Mouse (Mus musculus) left cerebral cortex, adult 9 months (tissue): ENCODE data around the gene Ddx5.
"Not testable (repeated sequence)": the region's sequence is repeated elsewhere in the genome, so short reads cannot be mapped to it uniquely, and the experiment has no call there.

ENCODE experiments used
- DNase-seq, 2 experiments: peaks; one replicate each; pipeline ENCODE4 v3.0.0; 2022; ENCODE audit warnings: low spot score in 2 of 2

Ddx5 gene

GRCm38 (mm10) chr11:106762139-106762799 is 26.7 kb downstream of the Ddx5 start:
- DNase-seq: peak in 1 of 2 experiments; percentile 33

DNA sequence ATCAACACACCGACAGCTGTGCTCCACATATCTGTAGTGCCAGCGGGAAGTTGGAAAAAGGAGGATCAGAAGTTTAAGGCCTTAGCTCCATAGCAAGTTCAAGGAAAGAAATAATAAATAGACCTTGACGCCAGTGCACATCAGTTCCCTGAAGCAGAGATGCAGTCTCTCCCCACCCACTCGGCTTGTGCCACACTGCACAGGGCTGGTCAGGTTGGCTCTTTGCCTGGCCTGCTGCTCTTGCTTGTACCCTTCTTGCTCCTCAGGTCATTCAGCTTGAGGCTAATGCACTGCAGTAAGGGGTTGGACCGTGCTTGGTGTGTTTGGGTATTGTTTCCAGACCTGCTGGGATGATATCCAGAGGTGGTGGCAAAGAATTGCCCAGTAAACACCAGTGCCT is 28.5 kb downstream of the Ddx5 start:
- no peak for DNase-seq

DNA sequence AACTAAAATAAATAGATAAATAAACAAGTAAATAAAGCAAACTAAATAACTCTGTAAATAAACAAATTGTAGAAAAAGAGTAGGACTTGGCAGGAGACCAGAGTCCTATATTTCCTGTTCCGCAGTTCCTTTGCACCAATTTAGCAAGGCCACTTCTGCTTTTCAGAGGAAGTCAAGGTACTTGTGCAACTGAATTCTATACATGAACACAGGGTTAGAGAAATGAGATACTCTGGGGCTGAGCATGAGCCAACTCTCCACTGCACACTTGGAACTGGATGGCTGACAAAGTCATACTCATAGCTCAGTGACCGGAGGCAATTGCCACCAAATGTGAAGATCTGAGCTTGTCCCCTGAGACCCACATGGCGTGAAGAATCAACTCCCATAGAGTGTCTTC is 30.0 kb downstream of the Ddx5 start:
- DNase-seq: no peak

DNA sequence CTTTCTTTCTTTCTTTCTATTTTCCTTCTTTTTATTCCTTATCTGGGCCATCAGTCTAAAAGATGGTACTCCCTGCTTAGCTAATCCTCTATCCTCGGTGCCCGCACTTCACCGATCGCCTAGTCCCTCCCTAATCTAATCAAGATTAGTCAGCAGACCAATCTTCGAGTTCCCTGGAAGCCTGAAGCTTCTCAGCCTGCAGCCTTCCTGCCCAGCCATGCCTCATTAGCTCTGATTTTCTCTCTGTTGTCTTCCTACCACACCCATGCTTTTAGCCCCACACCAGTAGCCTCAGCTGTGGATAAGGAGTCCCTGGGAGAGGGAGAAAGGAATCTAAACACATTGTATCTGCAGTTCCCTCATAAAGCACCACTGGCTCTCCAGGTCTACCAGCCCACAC is 33.4 kb downstream of the Ddx5 start:
- DNase-seq: no peak

DNA sequence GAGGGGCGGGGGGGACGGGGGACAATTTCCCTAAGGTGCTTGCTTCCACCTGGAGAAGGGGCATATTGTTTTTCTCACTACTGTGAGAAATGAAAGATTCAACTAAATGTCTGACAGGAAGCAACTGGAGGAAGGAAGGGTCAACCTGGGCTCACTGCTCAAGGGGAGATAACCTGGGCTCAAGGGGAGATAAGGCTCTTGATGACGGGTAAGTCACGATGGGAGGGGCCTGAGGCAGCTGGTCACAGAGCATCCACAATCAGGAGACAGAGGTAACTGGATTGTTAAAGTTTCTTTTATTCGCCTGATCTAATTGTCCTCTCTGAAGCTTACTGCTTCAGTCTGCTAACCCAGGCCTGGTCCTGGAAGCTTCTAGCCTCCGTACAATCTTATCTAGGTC is 35.7 kb downstream of the Ddx5 start:
- no peak for DNase-seq

- no peak for DNase-seq
Measured at GRCm38 (mm10) chr11:106752103-106752502, 36.9 kb downstream of the Ddx5 start.

- DNase-seq: no peak
Measured at GRCm38 (mm10) chr11:106751039-106752018, 37.7 kb downstream of the Ddx5 start, which contains the start of gene Milr1. Gene Milr1, plus strand, starts transcription at chr11:106751226.

DNA sequence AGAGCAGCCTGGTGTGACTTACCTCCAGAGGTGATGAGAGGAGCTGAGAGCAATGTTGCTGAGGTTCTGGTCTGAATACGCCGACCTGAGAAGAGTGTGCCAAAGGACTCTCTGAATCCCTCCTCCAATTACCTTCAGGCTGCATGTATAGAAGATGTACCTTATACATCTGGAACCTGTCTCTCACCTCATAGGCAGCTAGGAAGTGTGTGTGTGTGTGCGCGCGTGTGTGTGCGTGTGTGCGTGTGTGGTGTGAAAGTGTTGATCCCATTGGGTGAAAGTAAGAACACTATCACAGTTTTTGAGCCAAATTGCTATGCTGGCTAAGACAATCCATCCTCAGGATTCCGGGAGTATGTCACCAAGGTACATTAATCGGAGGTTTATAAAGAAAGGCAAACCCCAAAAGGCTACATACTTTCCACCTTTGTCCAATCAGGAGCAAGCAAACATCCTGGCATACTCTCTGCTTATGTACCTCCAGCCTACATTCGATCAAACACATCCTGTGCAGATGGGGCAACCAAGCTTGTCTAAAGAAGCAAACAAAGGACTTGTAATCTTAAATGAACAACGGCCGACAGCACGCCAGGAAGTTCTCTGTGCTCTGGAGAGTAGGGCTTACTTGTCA is 38.7 kb downstream of the Ddx5 start, which contains the start of gene Pecam1:
Pecam1 (minus strand) TSS at position 508 of the 631 bp plus-strand sequence.
- DNase-seq: no peak

GRCm38 (mm10) chr11:106749557-106750120 is 39.3 kb downstream of the Ddx5 start:
- not testable (repeated sequence) for DNase-seq

- DNase-seq: no peak
Measured at GRCm38 (mm10) chr11:106744949-106745348, 44.0 kb downstream of the Ddx5 start.

DNA sequence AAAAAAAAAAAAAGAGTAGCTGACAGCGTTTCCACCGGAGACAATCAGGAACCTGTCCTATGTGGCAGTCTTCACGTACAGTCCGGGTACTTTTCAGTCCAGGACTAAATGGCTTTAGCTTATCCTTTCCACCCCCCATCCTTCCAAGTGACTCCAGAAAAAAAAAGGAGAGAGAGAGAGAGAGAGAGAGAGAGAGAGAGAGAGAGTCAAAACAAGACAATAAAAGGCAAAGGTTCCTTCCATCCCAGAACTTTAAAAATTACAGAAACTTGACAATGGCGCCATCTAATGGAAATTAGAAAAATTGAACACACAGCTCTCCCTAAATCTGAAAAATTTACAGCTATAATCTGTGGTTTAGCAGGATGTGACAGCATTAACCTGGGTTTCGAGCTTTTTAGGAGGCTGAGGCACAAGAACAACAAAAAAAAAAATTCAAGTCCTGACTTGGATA is 46.6 kb downstream of the Ddx5 start:
- no peak for DNase-seq

DNA sequence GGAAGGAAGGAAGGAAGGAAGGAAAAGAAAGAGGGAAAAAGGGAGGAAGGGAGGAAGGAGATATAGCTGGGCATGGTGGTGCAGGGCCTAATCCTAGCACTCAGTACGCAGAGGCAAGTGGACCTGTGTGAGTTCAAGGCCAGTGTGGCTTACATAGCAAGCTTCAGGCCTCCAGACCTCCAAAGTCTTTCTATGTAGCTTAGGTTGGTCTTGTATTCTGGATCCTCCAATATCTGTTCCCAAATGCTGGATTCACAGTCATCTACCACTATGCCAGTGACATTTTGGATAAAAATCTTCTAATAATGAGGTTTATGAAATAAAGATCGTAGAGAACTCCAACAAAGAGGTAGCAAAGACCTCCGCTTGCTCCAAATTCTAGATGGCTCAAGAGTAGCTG is 47.2 kb downstream of the Ddx5 start:
- no peak for DNase-seq

GRCm38 (mm10) chr11:106741232-106741631 is 47.8 kb downstream of the Ddx5 start:
- DNase-seq: no peak

- DNase-seq: not testable (repeated sequence)
Measured at GRCm38 (mm10) chr11:106740724-106741123, 48.3 kb downstream of the Ddx5 start.

GRCm38 (mm10) chr11:106739116-106739515 is 49.9 kb downstream of the Ddx5 start:
- DNase-seq: no peak

DNA sequence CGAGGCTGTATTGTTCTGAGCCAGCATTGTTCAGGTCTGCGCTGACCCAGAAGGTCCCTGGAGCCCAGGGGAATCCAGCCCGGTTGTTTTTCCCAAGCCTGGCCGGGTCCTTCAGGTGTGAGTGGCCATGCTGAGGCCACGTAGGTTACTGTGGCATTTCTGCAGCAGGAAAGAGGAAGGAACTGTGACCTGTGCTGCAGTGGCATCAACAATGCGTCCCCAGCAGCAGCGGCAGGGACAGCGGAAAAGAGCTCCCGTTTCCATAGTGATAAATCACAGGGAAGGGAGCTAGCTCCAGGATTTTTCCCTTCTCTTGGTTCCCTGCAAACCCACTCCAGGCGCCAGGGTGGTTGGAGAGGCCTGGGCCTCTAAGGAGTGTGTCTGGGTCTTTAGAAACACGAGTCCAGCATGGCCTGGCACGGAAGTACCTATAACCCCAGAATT is 51.8 kb downstream of the Ddx5 start:
- peak in 1 of 2 experiments; percentile 43 for DNase-seq

GRCm38 (mm10) chr11:106736614-106737013 is 52.4 kb downstream of the Ddx5 start:
- DNase-seq: no peak

DNA sequence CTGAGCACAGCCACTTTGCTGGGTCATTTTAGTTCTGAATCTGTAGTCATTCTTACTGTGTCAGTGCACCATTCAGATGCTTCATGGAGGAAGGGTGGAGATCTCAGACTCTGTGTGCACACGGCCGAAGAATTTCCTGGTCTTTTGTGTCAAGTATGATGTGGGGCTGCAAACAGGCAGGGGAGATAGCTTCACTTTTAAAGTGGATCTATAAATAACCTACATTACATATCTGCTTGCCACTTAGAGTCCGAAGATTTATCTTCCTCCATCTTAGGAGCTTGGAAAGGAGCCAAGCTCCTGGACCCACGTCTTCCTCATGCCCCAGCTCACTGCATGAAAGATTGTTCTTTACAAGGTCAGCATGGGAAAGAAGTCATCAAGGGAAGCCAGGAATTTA is 58.3 kb downstream of the Ddx5 start:
- DNase-seq: no peak
